Mouse (Mus musculus) layer of hippocampus, postnatal 10 days (tissue): ENCODE data around the gene Gm2310. TPM values are rescaled to one million over a fixed set of nuclear protein-coding genes. Genes with fewer than 3 reads are reported as not detected.
"Not testable (repeated sequence)": the region's sequence is repeated elsewhere in the genome, so short reads cannot be mapped to it uniquely, and the experiment has no call there.

Experiments used
- DNase-seq, 2 experiments: peaks; one replicate each; pipeline ENCODE4 v3.0.0; 2021; ENCODE audit warnings: low spot score in 2 of 2
- long read RNA-seq: library from polyadenylated mRNA; stranded (forward); transcript quantifications from one replicate; pipeline ENCODE4 v2.0.0, GENCODE M21; 2023
- total RNA-seq, 2 experiments: library from RNA; stranded (reverse); gene quantifications; 2 replicates each; pipeline ENCODE4 v1.2.3; 2021

The Gm2310 gene
- total RNA-seq = not detected
- long read RNA-seq = 0 reads

GRCm38 (mm10) chr15:8519853-8520252 lies at the start of gene Gm2310:
Gene Gm2310 (minus strand): TSS chr15:8519953.
- not testable (repeated sequence) for DNase-seq

- peak; percentile 75 to 86 for DNase-seq
Measured at GRCm38 (mm10) chr15:8568645-8569528, 49.1 kb upstream of the Gm2310 start.

- no peak for DNase-seq
Measured at GRCm38 (mm10) chr15:8568286-8568644, 48.5 kb upstream of the Gm2310 start.

- DNase-seq = no peak
Measured at GRCm38 (mm10) chr15:8565416-8565815, 45.7 kb upstream of the Gm2310 start.

GRCm38 (mm10) chr15:8564331-8564730 lies 44.6 kb upstream of the Gm2310 start:
- no peak for DNase-seq

GRCm38 (mm10) chr15:8563423-8564194 lies 43.9 kb upstream of the Gm2310 start:
- no peak for DNase-seq

- no peak for DNase-seq
Measured at GRCm38 (mm10) chr15:8562776-8563175, 43.0 kb upstream of the Gm2310 start.

GRCm38 (mm10) chr15:8531201-8531600 lies 11.4 kb upstream of the Gm2310 start:
- DNase-seq = no peak

- no peak for DNase-seq
Measured at GRCm38 (mm10) chr15:8512957-8513356, 6.8 kb downstream of the Gm2310 start.

- DNase-seq = peak in 1 of 2 experiments; percentile 4
Measured at GRCm38 (mm10) chr15:8511861-8512260, 7.9 kb downstream of the Gm2310 start.

GRCm38 (mm10) chr15:8502431-8502830 lies 17.3 kb downstream of the Gm2310 start:
- DNase-seq = no peak

- peak in 1 of 2 experiments; percentile 13 for DNase-seq
Measured at GRCm38 (mm10) chr15:8485261-8485660, 34.5 kb downstream of the Gm2310 start.

- no peak for DNase-seq
Measured at GRCm38 (mm10) chr15:8469006-8469575, 50.7 kb downstream of the Gm2310 start.

Other genes with a start within 250 kb of the Gm2310 start
- 10 to 100 TPM; 31.8 to 33.4 TPM for gene Nipbl, start 75.5 kb downstream of the Gm2310 start, total RNA-seq
- 100 to 1,000 TPM; 439 to 459 TPM for gene Slc1a3, start 190.8 kb upstream of the Gm2310 start, total RNA-seq